Mouse (Mus musculus) liver, embryonic 12.5 days (tissue): Measurements from ENCODE around the gene Lamtor3. TPM values are rescaled to one million over a fixed set of nuclear protein-coding genes. Genes with fewer than 3 reads are reported as not detected.
"Not testable (repeated sequence)": the region's sequence is repeated elsewhere in the genome, so short reads cannot be mapped to it uniquely, and the experiment has no call there.

Experiments
- ATAC-seq: fragments of 200-750 bp; cut with Nextera tagmentation; 2 replicates; pipeline ENCODE4 v1.8.0; 2017; ENCODE audit warnings: moderate number of reproducible peaks, mild to moderate bottlenecking, moderate library complexity
- H3K27ac ChIP-seq: fragments of 300-500 bp; sonication (generic); 2 replicates; pipeline ENCODE4 v1.5.1; 2016; ENCODE audit warnings: mild to moderate bottlenecking
- H3K27me3 ChIP-seq: fragments of 300-500 bp; sonication (generic); replicated peaks from 2 replicates; pipeline ENCODE4 v1.6.1; 2016; ENCODE audit warnings: mild to moderate bottlenecking, moderate library complexity
- H3K36me3 ChIP-seq: fragments of 300-500 bp; sonication (generic); 2 replicates; pipeline ENCODE4 v1.6.1; 2016; ENCODE audit warnings: mild to moderate bottlenecking, moderate library complexity
- H3K4me1 ChIP-seq: fragments of 300-500 bp; sonication (generic); 2 replicates; pipeline ENCODE4 v1.6.1; 2016
- H3K4me2 ChIP-seq: fragments of 300-500 bp; sonication (generic); 2 replicates; pipeline ENCODE4 v1.6.1; 2016; ENCODE audit warnings: mild to moderate bottlenecking, moderate library complexity
- H3K4me3 ChIP-seq: fragments of 300-500 bp; sonication (generic); 2 replicates; pipeline ENCODE4 v1.5.1; 2016; ENCODE audit warnings: mild to moderate bottlenecking, moderate library complexity
- H3K9ac ChIP-seq: fragments of 300-500 bp; sonication (generic); 2 replicates; pipeline ENCODE4 v1.6.1; 2016; ENCODE audit warnings: mild to moderate bottlenecking, moderate library complexity
- H3K9me3 ChIP-seq: fragments of 300-500 bp; sonication (generic); replicated peaks from 2 replicates; pipeline ENCODE4 v1.6.1; 2016; ENCODE audit warnings: mild to moderate bottlenecking, moderate library complexity
- WGBS: fragments of 180-500 bp; shearing (Covaris S2); methylation state at CpG from one replicate; pipeline ENCODE4 v1.1.7; 2016; ENCODE audit not compliant: insufficient replicate concordance; 5-methylcytosine and 5-hydroxymethylcytosine counted together
- polyA plus RNA-seq: library from polyadenylated mRNA; unstranded; fragments of >200 nt; fragmentation: Nextera tagmentation; extraction: Ambion mirVana; gene quantifications from 2 replicates; pipeline ENCODE4 v1.2.1, GENCODE M21; 2016

Gene Lamtor3
- polyA plus RNA-seq, 1 experiment from 2014 or later: 77.5 TPM

DNA sequence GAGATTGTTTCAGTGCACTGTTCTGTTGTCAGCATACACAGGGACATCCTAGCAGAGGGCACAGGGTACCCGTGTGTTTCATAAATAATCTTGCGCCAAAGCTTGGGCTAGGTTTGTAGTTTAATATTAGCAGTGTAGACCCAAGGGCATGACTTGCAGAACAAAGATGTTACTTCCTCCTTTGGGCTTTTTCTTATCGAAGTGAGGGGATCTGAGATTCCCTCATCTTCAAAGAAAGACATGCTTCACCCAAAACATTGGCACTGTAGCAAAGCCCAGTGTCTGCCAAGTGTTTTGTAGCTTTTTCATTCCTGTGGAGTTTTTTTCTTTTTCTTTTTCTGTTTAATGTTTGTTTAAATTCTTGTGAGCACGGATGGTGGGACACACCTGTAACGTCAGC lies 20.6 kb upstream of the Lamtor3 start:
- 59% methylated on average over 5 of the region's 5 CpGs for WGBS
- Histone ChIP-seq H3K4me3 (no peak overlapping the region), H3K9ac (no peak overlapping the region), H3K36me3 (peaks cover 35% of the 10 kb centered on the region), H3K27ac (no peak overlapping the region), H3K4me1 (no peaks in the 10 kb centered on the region), H3K4me2 (no peak overlapping the region), H3K27me3 (no peaks in the 10 kb centered on the region), H3K9me3 (no peaks in the 10 kb centered on the region)
- no peak for ATAC-seq

DNA sequence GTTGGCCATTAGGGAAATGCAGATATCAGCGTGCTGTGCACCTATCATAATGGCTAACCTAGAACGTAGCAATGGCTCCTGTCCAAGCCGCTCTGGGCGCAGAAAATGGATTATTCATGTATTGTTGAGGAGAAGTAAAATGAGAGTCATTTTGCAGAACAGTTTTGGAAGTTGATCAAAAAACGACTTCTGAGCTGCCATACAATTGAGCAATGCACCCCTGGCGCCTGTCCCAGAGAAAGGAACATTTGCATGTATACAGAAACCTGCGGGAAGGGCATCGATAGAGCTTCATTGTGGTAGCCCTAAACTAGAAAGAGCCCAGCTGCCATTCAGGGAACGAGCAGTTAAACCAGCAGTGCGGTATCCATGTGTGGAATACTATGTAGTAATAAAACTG lies 18.2 kb upstream of the Lamtor3 start:
- Histone ChIP-seq H3K4me2 (no peak overlapping the region), H3K4me3 (no peak overlapping the region), H3K4me1 (no peaks in the 10 kb centered on the region), H3K9me3 (no peaks in the 10 kb centered on the region), H3K27me3 (no peaks in the 10 kb centered on the region), H3K36me3 (peaks cover 38% of the 10 kb centered on the region), H3K27ac (no peak overlapping the region), H3K9ac (no peak overlapping the region)
- 85% methylated on average over 10 of the region's 10 CpGs for WGBS
- no peak for ATAC-seq

DNA sequence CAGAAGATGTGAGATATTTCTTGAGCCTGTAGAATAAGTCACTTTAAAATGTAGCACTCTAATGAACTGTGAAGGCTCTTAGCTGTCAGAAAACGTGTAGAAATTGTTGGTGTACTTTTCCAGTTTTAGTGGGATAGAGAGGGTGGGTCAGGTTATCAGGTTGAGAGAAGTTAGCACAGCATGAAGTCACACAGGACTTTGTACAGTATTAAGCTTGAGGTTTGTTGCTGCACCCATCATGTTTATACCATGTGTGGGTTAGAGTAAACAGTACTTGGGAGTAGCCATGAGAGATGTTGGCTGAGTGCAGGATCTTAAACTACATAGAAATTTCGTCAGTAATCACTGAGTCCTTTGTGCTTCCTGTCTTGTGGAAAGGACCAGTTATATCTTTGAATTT lies 5.2 kb upstream of the Lamtor3 start:
- no peaks in the 10 kb centered on the region for H3K27me3 ChIP-seq
- no peak overlapping the region for H3K27ac ChIP-seq
- ATAC-seq: no peak
- H3K36me3 ChIP-seq: peaks cover 7% of the 10 kb centered on the region; the same call in 1 of the 2 replicates
- no peak overlapping the region for H3K4me2 ChIP-seq
- peaks cover 11% of the 10 kb centered on the region for H3K4me1 ChIP-seq
- no peak overlapping the region for H3K9ac ChIP-seq
- no peak overlapping the region for H3K4me3 ChIP-seq
- 53% methylated on average over 2 of the region's 2 CpGs for WGBS
- H3K9me3 ChIP-seq: no peaks in the 10 kb centered on the region

DNA sequence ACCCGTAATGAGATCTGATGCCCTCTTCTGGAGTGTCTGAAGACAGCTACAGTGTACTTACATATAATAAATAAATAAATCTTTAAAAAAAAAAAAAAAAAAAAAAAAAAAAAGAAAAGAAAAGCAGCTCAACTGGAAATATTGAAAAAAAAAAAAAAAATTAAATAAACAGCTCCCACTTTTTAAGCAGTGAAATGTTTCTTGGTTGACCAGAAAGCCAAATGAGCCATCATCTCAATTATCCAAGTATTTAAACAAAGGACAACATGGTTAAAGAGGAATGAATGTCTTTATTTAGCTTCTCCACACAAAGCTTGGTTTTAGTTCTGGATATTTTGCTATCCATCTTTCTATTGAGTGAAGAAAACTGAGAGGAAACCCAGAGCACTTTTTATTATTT lies 3.7 kb upstream of the Lamtor3 start:
- ATAC-seq: not testable (repeated sequence)
- WGBS: no CpG with 5 or more reads among the region's 1 CpGs

DNA sequence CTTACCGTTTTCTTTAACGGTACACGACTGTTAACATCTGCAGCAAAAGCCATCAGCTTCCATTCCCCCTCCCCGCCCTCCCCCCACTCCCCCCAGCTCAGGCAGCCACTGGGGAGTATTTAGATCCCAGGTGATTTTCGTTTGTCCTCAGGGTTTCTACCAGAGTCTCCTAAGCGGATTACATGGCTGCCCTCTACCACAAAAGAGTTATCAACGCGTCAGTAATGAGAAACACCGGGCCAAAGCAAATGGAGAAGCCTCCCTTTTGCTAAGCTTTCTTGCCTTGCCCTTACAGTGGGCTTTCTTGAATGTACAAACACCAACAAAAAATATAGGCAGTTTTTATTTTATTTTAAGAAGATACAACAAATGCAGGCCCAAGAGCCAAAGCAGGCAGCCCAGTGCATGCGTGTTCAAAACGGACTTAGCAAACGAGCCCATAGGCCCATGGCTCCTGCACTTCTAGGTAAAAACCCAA lies 573 bp upstream of the Lamtor3 start:
- peak overlapping the region; percentile 93 for H3K9ac ChIP-seq
- peaks cover 19% of the 10 kb centered on the region for H3K36me3 ChIP-seq
- peak overlapping the region; percentile 94 for H3K4me3 ChIP-seq
- no peaks in the 10 kb centered on the region for H3K9me3 ChIP-seq
- H3K4me2 ChIP-seq: peak overlapping the region; percentile 88
- peak; percentile 50 for ATAC-seq
- peak overlapping the region; percentile 93 for H3K27ac ChIP-seq
- WGBS: 26% methylated on average over 12 of the region's 12 CpGs
- H3K27me3 ChIP-seq: no peaks in the 10 kb centered on the region
- H3K4me1 ChIP-seq: peaks cover 29% of the 10 kb centered on the region

More for the DNA sequence above, 3.7 kb upstream of the Lamtor3 start:
- not testable (repeated sequence) for H3K27ac ChIP-seq, H3K4me2 ChIP-seq, H3K4me3 ChIP-seq, H3K36me3 ChIP-seq, H3K9me3 ChIP-seq, H3K9ac ChIP-seq, H3K27me3 ChIP-seq
- H3K4me1 ChIP-seq: peaks cover 18% of the 10 kb centered on the region

DNA sequence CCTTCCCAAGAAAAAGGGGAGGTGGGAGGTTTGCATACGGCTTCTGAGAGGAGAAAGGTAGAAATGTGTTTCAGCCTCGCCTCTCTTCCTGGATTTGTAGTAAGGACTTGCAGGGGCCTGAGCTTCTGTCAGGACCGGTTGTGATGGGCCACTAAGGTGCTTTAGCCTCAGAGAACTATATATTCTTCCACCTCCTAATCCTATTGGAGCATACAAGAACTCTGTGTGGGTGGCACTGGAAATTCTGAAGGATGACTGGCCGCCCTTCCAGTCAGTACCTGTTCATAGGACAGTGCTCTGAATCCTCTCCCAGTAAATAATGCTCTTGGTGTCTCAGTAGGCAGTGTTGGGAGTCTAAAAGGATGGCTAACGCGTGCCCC lies 616 bp downstream of the Lamtor3 start:
- H3K4me2 ChIP-seq: peak overlapping the region; percentile 88
- H3K36me3 ChIP-seq: peaks cover 30% of the 10 kb centered on the region
- peak overlapping the region; percentile 94 for H3K4me3 ChIP-seq
- ATAC-seq: peak; percentile 48
- H3K9ac ChIP-seq: peak overlapping the region; percentile 93
- no peaks in the 10 kb centered on the region for H3K27me3 ChIP-seq
- no peaks in the 10 kb centered on the region for H3K9me3 ChIP-seq
- peak overlapping the region; percentile 93 for H3K27ac ChIP-seq
- H3K4me1 ChIP-seq: peaks cover 29% of the 10 kb centered on the region
- WGBS: 10% methylated on average over 6 of the region's 6 CpGs

DNA sequence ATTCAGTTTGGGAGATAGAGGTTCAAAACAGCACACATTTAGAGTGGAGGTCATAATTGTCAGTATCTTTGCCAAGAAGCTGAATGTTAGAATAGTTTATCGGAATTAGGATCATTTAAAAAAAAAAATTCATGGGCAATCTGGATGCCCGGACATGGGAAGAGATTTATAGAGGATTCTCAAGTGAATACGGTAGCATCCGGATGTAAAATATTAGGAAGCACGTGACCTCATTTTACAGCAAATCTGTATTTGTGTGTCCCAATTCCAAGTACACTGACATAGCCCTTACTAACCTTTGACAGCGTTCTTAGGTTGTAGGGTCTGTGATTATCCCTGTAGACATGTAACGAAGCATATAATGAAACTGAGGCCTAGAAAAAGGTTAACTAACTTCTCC lies 1.1 kb downstream of the Lamtor3 start:
- H3K4me1 ChIP-seq: peaks cover 29% of the 10 kb centered on the region
- peak overlapping the region; percentile 93 for H3K9ac ChIP-seq
- WGBS: 79% methylated on average over 7 of the region's 7 CpGs
- peak overlapping the region; percentile 94 for H3K4me3 ChIP-seq
- H3K36me3 ChIP-seq: peaks cover 35% of the 10 kb centered on the region
- H3K27ac ChIP-seq: peak overlapping the region; percentile 93; the same call in 1 of the 2 replicates
- ATAC-seq: no peak
- H3K4me2 ChIP-seq: peak overlapping the region; percentile 88
- H3K27me3 ChIP-seq: no peaks in the 10 kb centered on the region
- no peaks in the 10 kb centered on the region for H3K9me3 ChIP-seq

DNA sequence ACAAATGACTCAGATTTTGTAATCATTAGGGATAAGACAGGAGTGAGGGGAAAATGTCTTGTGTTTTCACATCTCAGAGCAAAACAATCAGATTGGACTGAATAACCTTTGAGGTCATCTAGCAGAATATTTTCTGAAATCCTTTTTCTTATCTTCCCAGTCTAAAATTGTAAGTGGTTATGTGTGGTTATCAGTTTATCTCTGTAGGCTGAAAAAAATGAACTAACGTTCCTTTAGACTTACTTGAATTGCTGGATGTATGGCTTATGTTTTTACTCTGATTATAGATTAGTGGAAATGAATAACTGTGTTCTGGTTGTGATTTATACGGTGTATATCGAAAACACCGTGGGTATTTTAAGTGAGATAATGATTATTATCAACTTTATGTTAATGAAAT lies 2.3 kb downstream of the Lamtor3 start:
- 74% methylated on average over 4 of the region's 4 CpGs for WGBS
- ATAC-seq: no peak
- Histone ChIP-seq H3K4me1 (peaks cover 29% of the 10 kb centered on the region), H3K36me3 (peaks cover 47% of the 10 kb centered on the region), H3K4me2 (no peak overlapping the region), H3K9me3 (no peaks in the 10 kb centered on the region), H3K9ac (no peak overlapping the region), H3K27ac (no peak overlapping the region), H3K4me3 (no peak overlapping the region), H3K27me3 (no peaks in the 10 kb centered on the region)

DNA sequence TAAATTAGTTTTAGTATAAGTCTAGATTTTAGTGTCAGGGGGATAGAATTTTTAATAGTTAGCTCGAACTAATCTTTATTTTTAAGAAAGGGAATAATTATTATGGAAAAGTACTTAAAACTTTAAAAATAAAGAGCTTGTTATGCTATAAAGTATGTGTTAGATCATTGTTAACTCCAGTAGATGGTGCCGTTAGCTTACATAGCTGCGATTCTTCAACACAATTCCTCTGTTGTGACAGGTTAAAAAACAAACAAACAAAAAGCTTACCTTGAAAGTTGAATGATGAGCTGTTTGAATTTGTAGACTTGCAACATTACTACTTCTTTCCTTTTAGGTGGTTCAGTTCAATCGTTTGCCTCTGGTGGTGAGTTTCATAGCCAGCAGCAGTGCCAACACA lies 8.7 kb downstream of the Lamtor3 start:
- Histone ChIP-seq H3K9me3 (no peaks in the 10 kb centered on the region), H3K4me1 (0 out of 2 replicates have a peak, but pooled peaks cover under 1% of the 10 kb centered on the region), H3K27me3 (no peaks in the 10 kb centered on the region), H3K9ac (no peak overlapping the region), H3K4me3 (no peak overlapping the region), H3K36me3 (peaks cover 92% of the 10 kb centered on the region), H3K4me2 (no peak overlapping the region), H3K27ac (no peak overlapping the region)
- ATAC-seq: no peak
- WGBS: 82% methylated on average over 4 of the region's 4 CpGs

DNA sequence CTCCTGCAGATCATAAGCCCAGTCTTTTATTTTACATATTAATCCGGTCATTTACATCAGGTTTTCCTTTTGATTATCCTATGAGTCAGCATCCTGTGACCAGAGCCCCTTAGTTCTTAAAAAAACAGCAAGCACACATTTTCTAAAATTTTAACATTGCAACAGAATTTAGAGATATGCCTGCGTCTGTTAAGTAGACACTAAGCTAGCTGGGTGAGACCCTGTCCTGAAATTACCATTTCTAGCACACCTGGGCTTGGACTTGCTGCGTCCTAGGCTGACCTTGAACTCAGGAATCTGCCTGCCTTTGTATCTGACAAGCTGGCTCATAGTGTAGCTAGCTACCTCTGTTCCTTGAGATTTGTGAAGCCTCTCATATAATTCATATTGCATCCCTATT lies 11.6 kb downstream of the Lamtor3 start:
- H3K27ac ChIP-seq: 0 out of 2 replicates have a peak overlapping the region, but pooled peaks have one; percentile 38
- no peaks in the 10 kb centered on the region for H3K27me3 ChIP-seq
- 83% methylated on average over 3 of the region's 3 CpGs for WGBS
- H3K9ac ChIP-seq: no peak overlapping the region
- H3K4me3 ChIP-seq: no peak overlapping the region
- no peak overlapping the region for H3K4me2 ChIP-seq
- no peak for ATAC-seq
- H3K9me3 ChIP-seq: no peaks in the 10 kb centered on the region
- H3K36me3 ChIP-seq: peaks cover 91% of the 10 kb centered on the region
- peaks cover 7% of the 10 kb centered on the region; the same call in 1 of the 2 replicates for H3K4me1 ChIP-seq

DNA sequence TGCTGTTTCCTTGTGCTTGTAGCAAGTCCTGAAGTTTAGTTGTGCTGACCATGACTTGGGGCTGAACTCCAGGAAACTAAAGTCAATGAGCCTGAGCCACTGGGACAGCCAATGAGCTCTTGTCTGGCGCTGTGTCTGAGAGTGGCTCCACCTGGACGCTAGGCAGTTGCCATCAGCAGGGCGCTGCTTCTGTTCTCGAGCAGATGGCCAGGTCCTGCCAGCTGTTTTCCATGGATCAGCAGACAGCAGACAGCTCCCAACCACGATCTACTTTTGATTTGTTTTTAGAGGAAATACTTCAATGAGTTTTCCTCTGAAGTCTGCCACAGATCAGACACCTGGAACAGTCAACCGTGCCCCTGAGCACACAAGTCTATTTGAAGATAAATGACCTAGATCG lies 14.4 kb downstream of the Lamtor3 start:
- peaks cover 15% of the 10 kb centered on the region; the same call in 1 of the 2 replicates for H3K4me1 ChIP-seq
- ATAC-seq: no peak
- H3K9ac ChIP-seq: no peak overlapping the region
- no peak overlapping the region for H3K27ac ChIP-seq
- no peaks in the 10 kb centered on the region for H3K27me3 ChIP-seq
- no peak overlapping the region for H3K4me2 ChIP-seq
- no peaks in the 10 kb centered on the region for H3K9me3 ChIP-seq
- WGBS: 75% methylated on average over 7 of the region's 7 CpGs
- peaks cover 93% of the 10 kb centered on the region for H3K36me3 ChIP-seq
- H3K4me3 ChIP-seq: no peak overlapping the region

DNA sequence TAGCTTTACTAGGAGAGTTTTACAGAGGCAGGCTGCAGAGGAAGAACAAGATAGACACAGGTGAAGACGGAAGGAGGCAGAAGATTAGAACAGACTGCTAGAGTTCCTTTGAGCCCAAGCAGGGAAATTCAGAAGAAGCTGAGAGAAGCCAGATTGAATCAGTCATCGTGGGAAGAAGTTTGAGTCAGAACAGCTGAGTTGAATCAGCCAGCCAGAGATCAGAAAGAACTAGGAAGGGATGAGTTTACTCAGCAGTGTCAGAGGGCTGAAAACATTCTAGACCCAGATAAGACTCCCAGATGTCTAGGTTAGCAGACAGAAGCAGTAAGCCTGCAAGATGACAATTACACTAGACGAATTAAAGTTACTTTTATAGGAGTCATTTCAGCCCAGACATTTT lies 15.7 kb downstream of the Lamtor3 start:
- Histone ChIP-seq H3K27ac (no peak overlapping the region), H3K36me3 (peaks cover 85% of the 10 kb centered on the region), H3K4me3 (no peak overlapping the region), H3K9me3 (no peaks in the 10 kb centered on the region), H3K4me1 (peaks cover 20% of the 10 kb centered on the region; the same call in 1 of the 2 replicates), H3K27me3 (no peaks in the 10 kb centered on the region), H3K9ac (no peak overlapping the region), H3K4me2 (no peak overlapping the region)
- WGBS: 53% methylated on average over 3 of the region's 3 CpGs
- no peak for ATAC-seq
